Mouse (Mus musculus) thymus, adult 18-20 months (tissue): ENCODE data around the gene Ccdc51.

ENCODE experiments used
- DNase-seq, 2 experiments: peaks; one replicate each; pipeline ENCODE4 v3.0.0; 2022; ENCODE audit warnings: mixed read lengths in 2 of 2

The Ccdc51 gene

GRCm38 (mm10) chr9:109097831-109098230, 15.5 kb downstream of the Ccdc51 start:
- no peak for DNase-seq

GRCm38 (mm10) chr9:109098366-109098765, 16.1 kb downstream of the Ccdc51 start:
- no peak for DNase-seq

- DNase-seq, result no peak
Measured at GRCm38 (mm10) chr9:109098969-109099368, 16.7 kb downstream of the Ccdc51 start.

GRCm38 (mm10) chr9:109100307-109100928, 18.1 kb downstream of the Ccdc51 start:
- no peak for DNase-seq

- DNase-seq, result no peak
Measured at GRCm38 (mm10) chr9:109101933-109102445, 19.7 kb downstream of the Ccdc51 start.

GRCm38 (mm10) chr9:109102541-109102940, 20.2 kb downstream of the Ccdc51 start:
- no peak for DNase-seq

- DNase-seq, result no peak
Measured at GRCm38 (mm10) chr9:109103250-109103649, 21.0 kb downstream of the Ccdc51 start.

GRCm38 (mm10) chr9:109104083-109104482, 21.8 kb downstream of the Ccdc51 start:
- DNase-seq, result no peak

GRCm38 (mm10) chr9:109105011-109105410, 22.7 kb downstream of the Ccdc51 start:
- DNase-seq, result no peak

GRCm38 (mm10) chr9:109105648-109106047, 23.4 kb downstream of the Ccdc51 start:
- DNase-seq, result no peak

- DNase-seq, result no peak
Measured at GRCm38 (mm10) chr9:109107341-109107740, 25.0 kb downstream of the Ccdc51 start.

GRCm38 (mm10) chr9:109110240-109110639, 27.9 kb downstream of the Ccdc51 start:
- DNase-seq, result no peak

GRCm38 (mm10) chr9:109111101-109111500, 28.8 kb downstream of the Ccdc51 start:
- no peak for DNase-seq

- DNase-seq, result no peak
Measured at GRCm38 (mm10) chr9:109111591-109111990, 29.3 kb downstream of the Ccdc51 start.

GRCm38 (mm10) chr9:109113331-109113730, 31.0 kb downstream of the Ccdc51 start:
- DNase-seq, result no peak

- DNase-seq, result no peak
Measured at GRCm38 (mm10) chr9:109114276-109114675, 32.0 kb downstream of the Ccdc51 start.

GRCm38 (mm10) chr9:109114871-109115270, 32.6 kb downstream of the Ccdc51 start:
- no peak for DNase-seq

- DNase-seq, result no peak
Measured at GRCm38 (mm10) chr9:109116205-109116604, 33.9 kb downstream of the Ccdc51 start.

GRCm38 (mm10) chr9:109118106-109118505, 35.8 kb downstream of the Ccdc51 start:
- no peak for DNase-seq

- DNase-seq, result no peak
Measured at GRCm38 (mm10) chr9:109119571-109119970, 37.3 kb downstream of the Ccdc51 start.

GRCm38 (mm10) chr9:109120956-109121355, 38.7 kb downstream of the Ccdc51 start:
- DNase-seq, result no peak

- DNase-seq, result no peak
Measured at GRCm38 (mm10) chr9:109122553-109123085, 40.3 kb downstream of the Ccdc51 start.

- no peak for DNase-seq
Measured at GRCm38 (mm10) chr9:109123266-109123665, 41.0 kb downstream of the Ccdc51 start.

GRCm38 (mm10) chr9:109124164-109124563, 41.9 kb downstream of the Ccdc51 start:
- no peak for DNase-seq

- DNase-seq, result no peak
Measured at GRCm38 (mm10) chr9:109125043-109125442, 42.8 kb downstream of the Ccdc51 start.
